Mouse (Mus musculus) midbrain, embryonic 10.5 days (tissue): ENCODE measurements around the gene Klhdc10. TPM values are rescaled to one million over a fixed set of nuclear protein-coding genes. Genes with fewer than 3 reads are reported as not detected.

Experiments
- DNase-seq: peaks from one replicate; pipeline ENCODE4 v3.0.0-alpha.2; 2017; ENCODE audit warnings: low spot score
- H3K27ac ChIP-seq: fragments of 300-500 bp; sonication (generic); replicated peaks from 2 replicates; pipeline ENCODE4 v1.5.1; 2016; ENCODE audit warnings: mild to moderate bottlenecking
- H3K27me3 ChIP-seq: fragments of 300-500 bp; sonication (generic); 2 replicates; pipeline ENCODE4 v1.6.1; 2016; ENCODE audit warnings: low read depth, mild to moderate bottlenecking; ENCODE audit not compliant: poor library complexity, severe bottlenecking
- H3K36me3 ChIP-seq: fragments of 300-500 bp; sonication (generic); 2 replicates; pipeline ENCODE4 v1.6.1; 2016; ENCODE audit warnings: mild to moderate bottlenecking, moderate library complexity
- H3K4me1 ChIP-seq: fragments of 300-500 bp; sonication (generic); 2 replicates; pipeline ENCODE4 v1.6.1; 2016
- H3K4me3 ChIP-seq: fragments of 300-500 bp; sonication (generic); 2 replicates; pipeline ENCODE4 v1.5.1; 2016; ENCODE audit warnings: mild to moderate bottlenecking, moderate library complexity
- H3K9me3 ChIP-seq: fragments of 300-500 bp; sonication (generic); replicated peaks from 2 replicates; pipeline ENCODE4 v1.6.1; 2016; ENCODE audit warnings: mild to moderate bottlenecking
- WGBS: fragments of 180-500 bp; shearing (Covaris S2); methylation state at CpG from one replicate; pipeline ENCODE4 v1.1.7; 2016; 5-methylcytosine and 5-hydroxymethylcytosine counted together
- polyA plus RNA-seq: library from polyadenylated mRNA; unstranded; fragments of >200 nt; fragmentation: Nextera tagmentation; extraction: Ambion mirVana; gene quantifications from 2 replicates; pipeline ENCODE4 v1.2.1, GENCODE M21; 2016

Gene Klhdc10
- polyA plus RNA-seq, 1 experiment from 2014 or later = 27.7 TPM

DNA sequence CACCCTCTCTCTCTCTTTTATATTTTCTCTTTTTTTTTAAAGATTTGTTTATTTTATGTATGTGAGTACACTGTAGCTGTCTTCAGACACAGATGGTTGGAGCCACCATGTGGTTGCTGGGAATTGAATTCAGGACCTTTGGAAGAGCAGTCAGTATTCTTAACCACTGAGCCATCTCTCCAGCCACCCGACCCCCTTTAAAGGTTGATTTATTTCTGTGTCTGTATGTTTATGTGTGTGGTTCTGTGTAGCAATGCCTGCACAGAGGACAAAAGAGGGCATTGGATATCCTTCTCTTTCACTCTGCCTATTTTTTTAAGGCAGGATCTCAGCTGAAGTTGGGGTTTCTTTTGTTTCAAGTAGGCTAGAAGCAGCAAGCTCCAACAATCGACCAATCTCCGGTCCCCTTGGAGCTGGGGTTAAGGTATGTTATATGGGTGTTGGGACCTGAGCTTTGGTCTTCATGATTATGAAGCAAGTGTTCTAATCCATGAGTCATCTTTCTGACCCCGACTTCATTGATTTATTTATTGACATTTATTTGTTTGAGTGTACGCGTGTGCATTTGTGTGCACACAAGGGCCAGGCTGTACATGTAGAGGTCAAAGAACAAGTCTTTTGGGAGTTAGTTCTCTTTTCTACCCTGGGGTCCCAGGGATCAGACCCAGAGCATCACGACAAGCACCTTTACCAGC lies 7.9 kb downstream of the Klhdc10 start:
- no peak for DNase-seq
- H3K4me1 ChIP-seq = peaks cover 3% of the 10 kb centered on the region
- H3K36me3 ChIP-seq = peaks cover 23% of the 10 kb centered on the region
- H3K27me3 ChIP-seq = no peaks in the 10 kb centered on the region
- 91% methylated on average over 7 of the region's 7 CpGs for WGBS
- H3K9me3 ChIP-seq = no peaks in the 10 kb centered on the region
- no peak overlapping the region for H3K27ac ChIP-seq
- H3K4me3 ChIP-seq = no peak overlapping the region

- Histone ChIP-seq H3K27ac (no peak overlapping the region), H3K4me1 (no peaks in the 10 kb centered on the region), H3K36me3 (peaks cover 33% of the 10 kb centered on the region), H3K4me3 (no peak overlapping the region), H3K27me3 (no peaks in the 10 kb centered on the region), H3K9me3 (no peaks in the 10 kb centered on the region)
- WGBS = 92% methylated on average over 4 of the region's 4 CpGs
- no peak for DNase-seq
Measured at GRCm38 (mm10) chr6:30411311-30411710, 9.6 kb downstream of the Klhdc10 start.

DNA sequence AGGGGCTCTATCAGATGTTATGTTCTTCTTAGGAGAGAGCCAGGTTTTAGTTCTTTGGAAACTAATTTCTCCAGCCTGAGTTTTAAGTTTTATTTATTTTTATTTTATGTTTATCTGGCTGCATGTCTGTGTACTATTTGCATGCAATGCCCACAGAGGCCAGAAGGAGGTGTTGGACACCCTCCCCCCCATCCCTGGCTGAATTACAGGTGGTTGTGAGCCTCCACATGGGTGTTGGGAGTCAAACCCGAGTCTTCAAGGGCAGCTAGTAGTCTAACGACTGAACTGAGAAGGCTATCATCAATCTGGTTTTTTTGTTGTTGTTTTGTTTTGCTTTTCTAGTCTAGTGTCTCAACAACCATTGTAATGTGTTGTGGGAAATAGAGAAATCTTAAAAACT lies 14.5 kb downstream of the Klhdc10 start:
- Histone ChIP-seq H3K4me3 (no peak overlapping the region), H3K36me3 (peaks cover 56% of the 10 kb centered on the region), H3K9me3 (no peaks in the 10 kb centered on the region), H3K27ac (no peak overlapping the region), H3K4me1 (peaks cover 7% of the 10 kb centered on the region), H3K27me3 (no peaks in the 10 kb centered on the region)
- DNase-seq = no peak
- 96% methylated on average over 2 of the region's 2 CpGs for WGBS

GRCm38 (mm10) chr6:30416801-30417200 lies 15.1 kb downstream of the Klhdc10 start:
- Histone ChIP-seq H3K4me1 (peaks cover 7% of the 10 kb centered on the region), H3K9me3 (no peaks in the 10 kb centered on the region), H3K4me3 (no peak overlapping the region), H3K27ac (no peak overlapping the region), H3K27me3 (no peaks in the 10 kb centered on the region), H3K36me3 (peaks cover 63% of the 10 kb centered on the region)
- no peak for DNase-seq
- 87% methylated on average over 7 of the region's 7 CpGs for WGBS

GRCm38 (mm10) chr6:30432461-30433192 lies 31.0 kb downstream of the Klhdc10 start:
- Histone ChIP-seq H3K9me3 (no peaks in the 10 kb centered on the region), H3K4me1 (no peaks in the 10 kb centered on the region), H3K27ac (no peak overlapping the region), H3K36me3 (peaks cover 21% of the 10 kb centered on the region), H3K27me3 (no peaks in the 10 kb centered on the region), H3K4me3 (no peak overlapping the region)
- 88% methylated on average over 3 of the region's 3 CpGs for WGBS
- no peak for DNase-seq

GRCm38 (mm10) chr6:30436476-30436875 lies 34.8 kb downstream of the Klhdc10 start:
- WGBS = 95% methylated on average over 3 of the region's 3 CpGs
- Histone ChIP-seq H3K27me3 (no peaks in the 10 kb centered on the region), H3K36me3 (peaks cover 37% of the 10 kb centered on the region), H3K9me3 (no peaks in the 10 kb centered on the region), H3K4me1 (no peaks in the 10 kb centered on the region), H3K27ac (no peak overlapping the region), H3K4me3 (no peak overlapping the region)
- DNase-seq = no peak

DNA sequence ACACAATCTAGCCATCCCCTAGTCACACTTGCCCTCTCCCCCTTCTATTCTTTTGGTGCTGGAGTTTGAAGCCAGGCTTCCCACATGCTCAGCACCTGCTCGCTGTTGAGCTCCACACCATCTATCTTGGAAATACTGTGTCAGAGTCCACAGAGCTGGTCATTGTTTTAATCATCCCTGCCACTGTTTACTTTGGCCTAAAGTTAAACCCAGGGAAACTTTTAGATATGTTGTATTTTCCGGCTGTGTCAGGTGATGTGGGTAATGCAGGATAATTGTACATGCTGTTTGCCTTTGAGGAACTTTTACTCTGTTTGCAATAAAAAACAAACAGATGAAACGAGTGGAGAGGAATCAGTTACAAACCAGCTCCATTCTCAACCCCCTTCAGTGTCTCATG lies 35.4 kb downstream of the Klhdc10 start:
- no peak overlapping the region for H3K4me3 ChIP-seq
- H3K4me1 ChIP-seq = no peaks in the 10 kb centered on the region
- peaks cover 39% of the 10 kb centered on the region for H3K36me3 ChIP-seq
- no peaks in the 10 kb centered on the region for H3K27me3 ChIP-seq
- DNase-seq = no peak
- H3K27ac ChIP-seq = no peak overlapping the region
- no peaks in the 10 kb centered on the region for H3K9me3 ChIP-seq
- WGBS = 92% methylated on average over 3 of the region's 3 CpGs

DNA sequence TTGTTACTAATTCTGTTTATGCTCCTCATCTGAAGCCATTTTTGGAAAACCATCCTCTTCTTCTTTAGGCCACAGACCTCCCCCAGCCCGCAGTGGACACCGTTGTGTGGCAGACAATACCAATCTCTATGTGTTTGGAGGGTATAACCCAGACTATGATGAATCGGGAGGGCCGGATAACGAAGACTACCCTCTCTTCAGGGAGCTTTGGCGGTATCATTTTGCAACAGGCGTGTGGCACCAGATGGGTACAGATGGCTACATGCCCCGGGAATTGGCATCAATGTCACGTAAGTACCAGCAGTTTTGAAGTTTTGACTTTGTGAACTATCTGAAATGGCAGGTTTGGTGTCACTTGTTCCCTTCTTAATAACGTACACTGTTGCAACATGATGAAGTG lies 37.9 kb downstream of the Klhdc10 start:
- Histone ChIP-seq H3K36me3 (peaks cover 54% of the 10 kb centered on the region), H3K9me3 (no peaks in the 10 kb centered on the region), H3K27me3 (no peaks in the 10 kb centered on the region), H3K4me1 (no peaks in the 10 kb centered on the region), H3K4me3 (no peak overlapping the region), H3K27ac (no peak overlapping the region)
- WGBS = 97% methylated on average over 10 of the region's 10 CpGs
- no peak for DNase-seq

DNA sequence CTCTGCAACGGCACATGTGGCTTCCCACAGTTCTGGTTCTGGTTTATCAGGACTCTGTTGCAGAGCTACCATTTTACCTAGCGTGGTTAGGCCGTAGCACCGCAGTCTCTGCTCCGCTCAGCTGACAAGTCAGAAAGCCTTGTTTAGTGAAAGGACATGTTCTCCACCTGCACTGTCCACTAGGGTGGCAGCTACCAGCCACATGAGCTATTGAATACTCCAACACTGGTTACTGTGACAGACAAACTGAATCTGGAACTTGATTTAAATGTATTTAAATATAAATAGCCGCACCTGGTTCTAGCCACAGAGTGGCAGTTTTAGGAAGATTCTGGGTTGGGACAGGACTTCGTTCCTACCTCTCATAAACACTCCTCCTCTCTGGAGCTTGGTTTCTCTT lies 55.3 kb downstream of the Klhdc10 start:
- peaks cover 4% of the 10 kb centered on the region; the same call in 1 of the 2 replicates for H3K9me3 ChIP-seq
- 94% methylated on average over 7 of the region's 7 CpGs for WGBS

GRCm38 (mm10) chr6:30458626-30459025 lies 57.0 kb downstream of the Klhdc10 start:
- H3K9me3 ChIP-seq = peaks cover 4% of the 10 kb centered on the region; the same call in 1 of the 2 replicates
- no peak overlapping the region for H3K4me3 ChIP-seq
- peaks cover 8% of the 10 kb centered on the region; the same call in 1 of the 2 replicates for H3K27me3 ChIP-seq
- peaks cover 28% of the 10 kb centered on the region for H3K36me3 ChIP-seq
- H3K4me1 ChIP-seq = peaks cover 45% of the 10 kb centered on the region
- H3K27ac ChIP-seq = peak overlapping the region; percentile 98; the same call in 1 of the 2 replicates
- 83% methylated on average over 5 of the region's 5 CpGs for WGBS
- DNase-seq = no peak

More for the DNA sequence above, 55.3 kb downstream of the Klhdc10 start:
- H3K4me1 ChIP-seq = peaks cover 35% of the 10 kb centered on the region
- H3K4me3 ChIP-seq = no peak overlapping the region
- no peak for DNase-seq
- peaks cover under 1% of the 10 kb centered on the region; the same call in 1 of the 2 replicates for H3K27me3 ChIP-seq
- H3K36me3 ChIP-seq = peaks cover 44% of the 10 kb centered on the region
- no peak overlapping the region for H3K27ac ChIP-seq

DNA sequence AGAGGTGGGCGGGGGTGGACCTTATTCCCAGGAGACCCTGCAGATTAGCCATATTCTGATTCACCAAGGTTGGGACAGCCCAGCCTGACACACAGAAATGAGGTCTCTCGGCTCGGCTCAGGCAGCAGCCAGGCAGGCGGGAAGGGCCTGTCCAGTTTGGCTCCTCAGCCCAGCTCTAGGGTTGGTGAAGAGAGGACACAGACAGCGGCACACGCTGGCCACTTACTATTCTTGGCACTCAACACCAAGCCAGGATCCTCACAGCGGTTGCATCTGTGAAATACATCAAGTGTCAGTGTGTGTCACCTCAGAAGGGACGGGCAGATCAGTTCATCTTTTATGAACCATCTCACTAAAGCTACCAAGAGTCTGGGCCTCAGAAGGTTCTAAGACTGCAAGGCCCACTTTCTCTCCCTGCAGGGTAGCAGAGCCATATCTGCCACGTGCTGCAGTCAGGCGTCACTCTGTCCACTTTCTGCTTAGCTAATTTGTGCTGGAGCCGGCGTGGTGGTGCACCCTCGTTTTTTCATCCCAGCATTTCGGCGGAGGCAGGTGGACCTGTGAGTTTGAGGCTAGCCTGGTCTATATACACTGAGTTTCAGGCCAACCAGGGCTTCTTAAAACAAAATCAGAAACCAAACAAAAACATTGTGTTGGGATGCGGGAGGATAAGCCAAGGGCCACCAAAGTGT lies 57.5 kb downstream of the Klhdc10 start:
- H3K4me1 ChIP-seq = peaks cover 48% of the 10 kb centered on the region
- 72% methylated on average over 16 of the region's 16 CpGs for WGBS
- no peak for DNase-seq
- peak overlapping the region; percentile 98 for H3K27ac ChIP-seq
- H3K36me3 ChIP-seq = peaks cover 23% of the 10 kb centered on the region
- H3K4me3 ChIP-seq = peak overlapping the region; percentile 60
- H3K27me3 ChIP-seq = peaks cover 14% of the 10 kb centered on the region; the same call in 1 of the 2 replicates
- peaks cover 4% of the 10 kb centered on the region; the same call in 1 of the 2 replicates for H3K9me3 ChIP-seq

DNA sequence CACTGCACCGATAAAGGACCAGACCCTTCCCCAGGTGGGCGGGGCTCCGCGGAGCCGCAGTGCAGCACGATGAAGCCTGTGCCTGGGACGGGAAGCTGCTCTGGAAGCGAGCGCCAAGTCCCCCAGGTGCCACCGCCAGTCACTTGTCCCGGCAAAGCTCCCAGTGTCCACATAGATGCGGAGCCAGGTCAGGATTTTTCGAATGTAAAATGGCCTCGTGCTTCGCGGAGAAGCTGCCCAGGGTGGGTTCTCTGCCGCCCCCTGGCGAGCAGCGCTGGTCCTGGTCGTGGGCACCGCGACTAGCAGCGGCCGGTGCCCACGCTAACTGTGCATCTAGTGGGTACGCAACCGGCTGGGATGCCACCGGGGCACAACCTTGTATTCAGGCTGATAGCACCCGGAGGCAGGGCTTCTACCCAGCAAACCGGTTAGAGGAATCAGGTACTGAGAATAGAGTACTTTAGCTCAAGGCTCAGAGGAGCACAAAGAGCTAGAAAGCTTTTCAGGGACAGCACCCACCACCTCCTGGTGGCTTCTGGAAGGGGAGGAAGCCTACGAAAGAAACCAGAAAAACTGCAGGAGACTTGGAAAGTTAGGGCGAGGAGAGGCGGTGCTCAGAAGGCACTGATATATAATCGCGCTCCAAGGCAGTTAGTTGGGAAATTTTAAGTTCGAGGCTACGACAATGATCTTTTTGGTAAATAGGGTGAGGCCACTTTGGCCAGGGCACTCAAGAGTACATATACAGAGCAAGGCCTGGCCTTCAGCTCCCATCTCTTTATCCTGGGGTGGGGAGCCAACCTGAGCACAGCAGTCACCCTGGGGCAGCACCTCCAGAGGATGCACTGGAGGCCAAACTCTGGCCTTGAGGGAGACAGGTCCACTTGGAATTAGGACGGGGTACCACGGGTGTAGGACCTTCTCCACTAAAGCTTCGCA lies 58.4 kb downstream of the Klhdc10 start:
- Histone ChIP-seq H3K4me1 (peaks cover 51% of the 10 kb centered on the region), H3K27ac (peak overlapping the region; percentile 98)

More for the DNA sequence above, 58.4 kb downstream of the Klhdc10 start:
- H3K9me3 ChIP-seq = peaks cover 4% of the 10 kb centered on the region; the same call in 1 of the 2 replicates
- peak overlapping the region; percentile 60 for H3K4me3 ChIP-seq
- peaks cover 22% of the 10 kb centered on the region for H3K27me3 ChIP-seq
- 6% methylated on average over 40 of the region's 40 CpGs for WGBS
- H3K36me3 ChIP-seq = peaks cover 14% of the 10 kb centered on the region
- peak; percentile 86 for DNase-seq
